Mouse (Mus musculus) heart, embryonic 14.5 days (tissue): ENCODE data around the gene Defa34. TPM values are rescaled to one million over a fixed set of nuclear protein-coding genes. Genes with fewer than 3 reads are reported as not detected.
"Not testable (repeated sequence)": the region's sequence is repeated elsewhere in the genome, so short reads cannot be mapped to it uniquely, and the experiment has no call there.

Experiments
- ATAC-seq: fragments of 200-750 bp; cut with Nextera tagmentation; 2 replicates; pipeline ENCODE4 v1.8.0; 2017; ENCODE audit warnings: low read depth, moderate TSS enrichment; ENCODE audit not compliant: insufficient number of reproducible peaks, insufficient read depth, low FRiP score
- H3K27ac ChIP-seq, 2 experiments: fragments of 200-500 bp in 1 of 2; fragments of 300-500 bp in 1 of 2; sonication (generic) in 1 of 2; replicated peaks in 1 of 2; 2 replicates each; pipeline ENCODE4 v1.5.1; 2012 to 2014; ENCODE audit warnings: low read depth in 2 of 2, low read length in 2 of 2, control low read depth in 1 of 2, mild to moderate bottlenecking in 1 of 2, mixed read lengths in 1 of 2; ENCODE audit not compliant: control insufficient read depth in 1 of 2, insufficient read depth in 1 of 2
- H3K27me3 ChIP-seq: fragments of 300-500 bp; sonication (generic); 2 replicates; pipeline ENCODE4 v1.6.1; 2014; ENCODE audit warnings: mild to moderate bottlenecking, low read length, control low read depth; ENCODE audit not compliant: control insufficient read depth, insufficient read depth
- H3K36me3 ChIP-seq: fragments of 300-500 bp; sonication (generic); 2 replicates; pipeline ENCODE4 v1.6.1; 2014; ENCODE audit warnings: mild to moderate bottlenecking, control low read depth, low read length, mixed read lengths; ENCODE audit not compliant: control insufficient read depth, insufficient read depth
- H3K4me1 ChIP-seq, 2 experiments: fragments of 200-500 bp in 1 of 2; fragments of 300-500 bp in 1 of 2; sonication (generic) in 1 of 2; 2 replicates each; pipeline ENCODE4 v1.6.1; 2012 to 2014; ENCODE audit warnings: low read length in 2 of 2, control low read depth in 1 of 2, mixed read lengths in 1 of 2; ENCODE audit not compliant: control insufficient read depth in 2 of 2, insufficient read depth in 2 of 2
- H3K4me2 ChIP-seq: fragments of 300-500 bp; sonication (generic); 2 replicates; pipeline ENCODE4 v1.6.1; 2014; ENCODE audit warnings: mild to moderate bottlenecking, low read length
- H3K4me3 ChIP-seq, 2 experiments: fragments of 200-500 bp in 1 of 2; fragments of 300-500 bp in 1 of 2; sonication (generic) in 1 of 2; 2 replicates each; pipeline ENCODE4 v1.5.1; 2012 to 2014; ENCODE audit warnings: low read length in 2 of 2, mild to moderate bottlenecking in 2 of 2, control low read depth in 1 of 2, low read depth in 1 of 2, moderate library complexity in 1 of 2; ENCODE audit not compliant: control insufficient read depth in 1 of 2, insufficient read depth in 1 of 2
- H3K9ac ChIP-seq: fragments of 300-500 bp; sonication (generic); 2 replicates; pipeline ENCODE4 v1.6.1; 2014; ENCODE audit warnings: mild to moderate bottlenecking, low read length
- H3K9me3 ChIP-seq: fragments of 300-500 bp; sonication (generic); 2 replicates; pipeline ENCODE4 v1.6.1; 2016; ENCODE audit warnings: low read length, control low read depth; ENCODE audit not compliant: control insufficient read depth
- WGBS: fragments of 180-500 bp; shearing (Covaris S2); extraction: QIAGEN DNeasy Blood & Tissue Kit; methylation state at CpG from one replicate; pipeline ENCODE4 v1.1.7; 2014; 5-methylcytosine and 5-hydroxymethylcytosine counted together
- polyA plus RNA-seq: library from polyadenylated mRNA; unstranded; fragments of >200 nt; fragmentation: Nextera tagmentation; extraction: Ambion mirVana; gene quantifications from 2 replicates; pipeline ENCODE4 v1.2.1, GENCODE M21; 2014

Defa34 gene
- not detected in 2 replicates for polyA plus RNA-seq

DNA sequence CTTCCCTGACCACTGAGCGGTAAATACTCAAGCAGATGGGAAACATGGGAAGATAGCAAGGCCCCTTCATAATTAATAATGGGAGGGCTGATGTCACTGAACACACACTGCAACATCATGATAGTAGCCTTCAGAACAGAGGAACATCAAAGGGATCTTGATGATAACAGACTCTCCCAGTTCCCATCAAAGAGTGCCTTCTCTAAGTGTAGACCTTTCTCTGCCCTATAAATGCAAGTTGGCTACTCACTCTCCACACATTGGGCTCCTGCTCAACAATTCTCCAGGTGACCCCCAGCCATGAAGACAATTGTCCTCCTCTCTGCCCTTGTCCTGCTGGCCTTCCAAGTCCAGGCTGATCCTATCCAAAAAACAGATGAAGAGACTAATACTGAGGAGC lies at the start of gene Defa34:
Gene Defa34 (plus strand): TSS at position 301 of the 400 bp plus-strand sequence.
- not testable (repeated sequence) for H3K9ac ChIP-seq, H3K27me3 ChIP-seq, H3K27ac ChIP-seq, H3K9me3 ChIP-seq, H3K4me1 ChIP-seq, H3K4me2 ChIP-seq, H3K4me3 ChIP-seq, ATAC-seq, H3K36me3 ChIP-seq
- WGBS: no CpG with 5 or more reads among the region's 1 CpGs

DNA sequence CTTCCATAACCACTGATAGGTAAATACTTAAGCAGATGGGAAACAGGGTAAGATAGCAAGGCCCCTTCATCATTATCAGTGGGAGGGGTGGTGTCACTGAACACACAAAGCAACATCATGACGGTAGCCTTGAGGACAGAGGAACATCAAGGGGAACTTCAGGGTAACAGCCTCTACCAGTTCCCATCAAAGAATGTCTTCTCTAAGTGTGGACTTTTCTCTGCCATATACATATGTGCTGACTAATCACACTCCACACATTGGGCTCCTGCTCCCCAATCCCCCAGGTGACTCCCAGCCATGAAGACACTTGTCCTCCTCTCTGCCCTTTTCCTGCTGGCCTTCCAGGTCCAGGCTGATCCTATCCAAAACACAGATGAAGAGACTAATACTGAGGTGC lies 47.7 kb upstream of the Defa34 start, which contains the start of gene Defa26:
Gene Defa26 (plus strand): TSS at position 301 of the 400 bp plus-strand sequence.
- not testable (repeated sequence) for H3K4me2 ChIP-seq, H3K4me1 ChIP-seq, H3K9me3 ChIP-seq, ATAC-seq, H3K9ac ChIP-seq, H3K27ac ChIP-seq, H3K36me3 ChIP-seq, H3K4me3 ChIP-seq, H3K27me3 ChIP-seq
- no CpG with 5 or more reads among the region's 1 CpGs for WGBS

DNA sequence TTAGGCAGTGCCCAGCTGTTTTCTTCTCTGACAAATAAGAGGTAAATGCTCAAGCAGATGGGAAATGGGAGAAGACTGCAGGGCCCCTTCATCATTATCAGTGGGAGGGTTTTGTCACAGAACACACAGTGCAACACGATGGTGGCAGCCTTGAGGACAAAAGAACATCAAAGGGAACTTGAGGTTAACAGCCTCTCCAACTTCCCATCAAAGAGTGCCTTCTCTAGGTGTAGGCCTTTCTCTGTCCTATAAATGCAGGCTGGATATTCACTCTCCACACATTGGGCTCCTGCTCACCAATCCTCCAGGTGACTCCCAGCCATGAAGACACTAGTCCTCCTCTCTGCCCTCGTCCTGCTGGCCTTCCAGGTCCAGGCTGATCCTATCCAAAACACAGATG lies 10.1 kb upstream of the Defa34 start, which contains the start of gene Defa17:
Gene Defa17 (plus strand): TSS at position 301 of the 400 bp plus-strand sequence.
- not testable (repeated sequence) for H3K9me3 ChIP-seq, H3K27ac ChIP-seq, H3K4me3 ChIP-seq, H3K27me3 ChIP-seq, ATAC-seq, H3K36me3 ChIP-seq, H3K4me2 ChIP-seq, H3K9ac ChIP-seq, H3K4me1 ChIP-seq
- WGBS: no CpG with 5 or more reads among the region's 2 CpGs

DNA sequence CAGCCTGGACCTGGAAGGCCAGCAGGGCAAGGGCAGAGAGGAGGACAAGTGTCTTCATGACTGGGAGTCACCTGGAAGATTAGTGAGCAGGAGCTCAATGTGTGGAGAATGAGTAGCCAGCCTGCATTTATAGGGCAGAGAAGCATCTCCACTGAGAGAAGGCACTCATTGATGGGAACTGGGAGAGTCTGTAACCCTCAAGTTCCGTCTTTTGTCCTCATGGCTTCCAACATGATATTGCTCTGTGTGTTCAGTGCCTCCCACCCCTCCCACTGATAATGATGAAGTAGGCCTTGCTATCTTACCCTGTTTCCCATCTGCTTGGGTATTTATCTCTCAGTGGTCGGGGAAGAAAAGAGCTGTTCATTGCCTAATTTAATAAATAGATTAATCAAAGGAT lies 37.9 kb downstream of the Defa34 start, which contains the start of gene AY761184:
Gene AY761184 (minus strand): TSS at position 101 of the 400 bp plus-strand sequence.
- H3K4me2 ChIP-seq, H3K9ac ChIP-seq, H3K36me3 ChIP-seq, H3K4me1 ChIP-seq, ATAC-seq, H3K27me3 ChIP-seq, H3K9me3 ChIP-seq, H3K4me3 ChIP-seq, H3K27ac ChIP-seq: not testable (repeated sequence)
- WGBS: 68% methylated on average over 2 of the region's 2 CpGs

Other genes with a start within 250 kb of the Defa34 start
- not detected in 2 replicates for gene Defa36, start 238.4 kb upstream of the Defa34 start, polyA plus RNA-seq
- gene Gm7849, start 209.2 kb upstream of the Defa34 start, polyA plus RNA-seq: not detected in 2 replicates
- not detected in 2 replicates for gene Defa20, start 156.5 kb upstream of the Defa34 start, polyA plus RNA-seq
- gene Defa32, start 136.8 kb upstream of the Defa34 start, polyA plus RNA-seq: not detected in 2 replicates
- not detected in 2 replicates for gene Defa37, start 100.4 kb upstream of the Defa34 start, polyA plus RNA-seq
- gene Defa28, start 82.8 kb upstream of the Defa34 start, polyA plus RNA-seq: not detected in 2 replicates
- not detected in 2 replicates for gene Gm7861, start 71.3 kb upstream of the Defa34 start, polyA plus RNA-seq
- not detected in 2 replicates for gene Defa26, start 47.6 kb upstream of the Defa34 start, polyA plus RNA-seq
- gene Defa17, start 10.0 kb upstream of the Defa34 start, polyA plus RNA-seq: not detected in 2 replicates
- not detected in 2 replicates for gene AY761184, start 37.8 kb downstream of the Defa34 start, polyA plus RNA-seq
- not detected in 2 replicates for gene Defa24, start 68.7 kb downstream of the Defa34 start, polyA plus RNA-seq
- gene Defb50, start 157.7 kb downstream of the Defa34 start, polyA plus RNA-seq: not detected in 2 replicates
- gene Defb2, start 174.1 kb downstream of the Defa34 start, polyA plus RNA-seq: not detected in 2 replicates
- not detected in 2 replicates for gene Defb10, start 193.1 kb downstream of the Defa34 start, polyA plus RNA-seq
- not detected in 2 replicates for gene Defb9, start 219.6 kb downstream of the Defa34 start, polyA plus RNA-seq
- gene Defb11, start 240.6 kb downstream of the Defa34 start, polyA plus RNA-seq: not detected in 2 replicates